Mouse (Mus musculus) mature B cell (primary cell): ENCODE data around the gene Tbx2.

Experiments used
- in situ Hi-C: fragments of 300-500 bp; cut with MboI; formaldehyde crosslinking; loops from 2 replicates; pipeline ENCODE4 v1.14.3; 2019

Tbx2 gene

GRCm38 (mm10) chr11:85825823-85826222 lies 6.5 kb upstream of the Tbx2 start:
- in situ Hi-C loops = no loop called here

GRCm38 (mm10) chr11:85827342-85827741 lies 5.0 kb upstream of the Tbx2 start:
- in situ Hi-C loops = no loop called here

GRCm38 (mm10) chr11:85828691-85829519 lies 3.4 kb upstream of the Tbx2 start:
- in situ Hi-C loops = no loop called here

GRCm38 (mm10) chr11:85829520-85830440 lies 2.6 kb upstream of the Tbx2 start:
- in situ Hi-C loops = no loop called here

- in situ Hi-C loops = no loop called here
Measured at GRCm38 (mm10) chr11:85830901-85831341, 1.4 kb upstream of the Tbx2 start.

- in situ Hi-C loops = no loop called here
Measured at GRCm38 (mm10) chr11:85831656-85832230, 608 bp upstream of the Tbx2 start.

GRCm38 (mm10) chr11:85833081-85833521 lies 750 bp downstream of the Tbx2 start:
- in situ Hi-C loops = no loop called here

GRCm38 (mm10) chr11:85833761-85834385 lies 1.5 kb downstream of the Tbx2 start:
- in situ Hi-C loops = no loop called here

- in situ Hi-C loops = no loop called here
Measured at GRCm38 (mm10) chr11:85834386-85834931, 2.1 kb downstream of the Tbx2 start.

GRCm38 (mm10) chr11:85835001-85835752 lies 2.8 kb downstream of the Tbx2 start:
- in situ Hi-C loops = no loop called here

GRCm38 (mm10) chr11:85835753-85836522 lies 3.6 kb downstream of the Tbx2 start:
- in situ Hi-C loops = no loop called here

- in situ Hi-C loops = no loop called here
Measured at GRCm38 (mm10) chr11:85836523-85837290, 4.4 kb downstream of the Tbx2 start.

GRCm38 (mm10) chr11:85837291-85837647 lies 4.9 kb downstream of the Tbx2 start:
- in situ Hi-C loops = no loop called here

GRCm38 (mm10) chr11:85837648-85838423 lies 5.5 kb downstream of the Tbx2 start:
- in situ Hi-C loops = no loop called here

- in situ Hi-C loops = no loop called here
Measured at GRCm38 (mm10) chr11:85838424-85839257, 6.3 kb downstream of the Tbx2 start.

GRCm38 (mm10) chr11:85839258-85840030 lies 7.1 kb downstream of the Tbx2 start:
- in situ Hi-C loops = loop anchor here (10.0 kb wide), 1 partner anchor 335 kb away; no protein-coding TSS in a partner anchor
